Mouse (Mus musculus) kidney, adult 2 months (tissue): ENCODE data around the gene Scaper.

ENCODE experiments used
- CTCF ChIP-seq: fragments of 200-500 bp; conservative IDR thresholded peaks from 2 replicates; pipeline ENCODE4 v1.5.1; 2011; ENCODE audit warnings: low read depth, mild to moderate bottlenecking, control low read depth, low read length, moderate library complexity, mixed read lengths; ENCODE audit not compliant: insufficient read depth, insufficient read length
- POLR2A ChIP-seq: fragments of 200-500 bp; IDR thresholded peaks from one replicate; pipeline ENCODE4 v1.6.1; 2011; ENCODE audit warnings: low read depth, low read length, control low read depth

DNA sequence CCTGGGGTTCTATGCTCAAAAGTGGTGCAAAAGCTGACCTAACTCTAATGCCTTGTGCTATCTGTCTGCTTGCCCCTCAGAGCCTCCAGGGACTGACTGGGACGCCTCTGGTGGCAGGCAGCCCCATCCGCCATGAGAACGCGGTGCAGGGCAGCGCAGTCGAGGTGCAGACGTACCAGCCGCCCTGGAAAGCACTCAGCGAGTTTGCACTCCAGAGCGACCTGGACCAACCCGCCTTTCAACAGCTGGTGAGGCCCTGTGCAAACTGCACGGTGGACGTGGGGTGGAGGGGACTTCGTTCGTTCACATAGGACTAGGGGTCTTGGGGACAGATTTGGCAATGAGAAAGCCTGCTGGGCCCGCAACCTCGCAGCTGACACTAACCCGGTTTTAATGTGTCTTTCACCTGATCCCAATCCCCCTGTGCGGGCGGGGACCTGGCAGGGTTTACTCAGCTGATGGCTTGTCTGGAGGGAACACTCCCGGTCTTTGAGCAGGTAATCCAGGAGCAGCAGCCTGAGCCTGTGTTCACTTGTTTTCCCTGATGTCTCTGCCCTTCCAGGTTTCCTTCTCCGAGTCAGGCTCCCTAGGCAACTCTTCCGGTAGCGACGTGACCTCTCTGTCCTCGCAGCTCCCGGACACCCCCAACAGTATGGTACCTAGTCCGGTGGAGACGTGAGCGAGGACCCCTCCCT, 392.9 kb downstream of the Scaper start:
- TF ChIP-seq POLR2A (no peak), CTCF (no peak)
